ENCODE assay signal across 23 mouse cellular contexts in genomic region chr7:127080045-127080444, GRCm38 (mm10). TPM values are rescaled to one million over a fixed set of nuclear protein-coding genes. Genes with fewer than 3 reads are reported as not detected.
DNase-seq lines count a peak whose midpoint lies in the region; ATAC-seq and TF ChIP-seq lines count a peak whose summit lies in the region.
"Had no signal": no experiment of that assay in that cellular context is flagged by ENCODE, and none has a peak within 500 bp of the region (broad histone marks: within the 10 kb centered on the region; RNA-seq: fewer than 3 reads in every experiment).

No protein-coding gene starts in this region.

- 49% methylated on average over 3 of the region's 3 CpGs for WGBS in liver, postnatal 0 days (ENCODE audit: insufficient replicate concordance)

- ATAC-seq in liver, postnatal 0 days: peak; percentile 40
- ATAC-seq: forebrain, embryonic 15.5 days; hindbrain, embryonic 16.5 days had no signal

- H3K27ac ChIP-seq in ES-E14 (ENCODE audit: insufficient read depth, low read depth, low read length, poor library complexity, severe bottlenecking): peak overlapping the region; percentile 28; the same call in 1 of the 2 replicates
- 0 out of 2 replicates have a peak overlapping the region, but pooled peaks have one; percentile 22 for H3K27ac ChIP-seq in liver, postnatal 0 days (ENCODE audit: low read depth)
- H3K27ac ChIP-seq: embryonic facial prominence, embryonic 12.5 days; forebrain, embryonic 15.5 days; heart, embryonic 13.5 days; limb, embryonic 13.5 days; lung, embryonic 15.5 days; neural tube, embryonic 15.5 days had no signal

- no peak for TF ChIP-seq CTCF in liver, postnatal 0 days (IDR thresholded peaks at IDR 0.05; ENCODE audit: low read depth)

- no peaks in the 10 kb centered on the region for H3K27me3 ChIP-seq in liver, postnatal 0 days (ENCODE audit: insufficient read depth, low read length)
- no peaks in the 10 kb centered on the region for H3K27me3 ChIP-seq in splenic B cell, adult 2 months (ENCODE audit: control insufficient read depth, insufficient read depth, low read length, poor library complexity, severe bottlenecking)
- H3K27me3 ChIP-seq: embryonic facial prominence, embryonic 12.5 days; forebrain, embryonic 15.5 days; heart, embryonic 13.5 days; limb, embryonic 13.5 days; lung, embryonic 15.5 days; neural tube, embryonic 15.5 days had no signal

- H3K4me3 ChIP-seq in ES-E14 (ENCODE audit: insufficient read depth in 1 of 2, low read depth in 1 of 2, low read length in 2 of 2, poor library complexity in 1 of 2, severe bottlenecking in 1 of 2): no peak overlapping the region
- no peak overlapping the region for H3K4me3 ChIP-seq in liver, postnatal 0 days (ENCODE audit: low read depth, low read length)
- H3K4me3 ChIP-seq: embryonic facial prominence, embryonic 12.5 days; forebrain, embryonic 15.5 days; heart, embryonic 13.5 days; limb, embryonic 13.5 days; lung, embryonic 15.5 days; myocyte; neural tube, embryonic 15.5 days had no signal

- no peak overlapping the region for H3K4me2 ChIP-seq in liver, postnatal 0 days (ENCODE audit: low read depth, low read length)
- H3K4me2 ChIP-seq: embryonic facial prominence, embryonic 12.5 days; forebrain, embryonic 15.5 days; heart, embryonic 13.5 days; limb, embryonic 13.5 days; lung, embryonic 15.5 days; midbrain, embryonic 11.5 days; neural tube, embryonic 15.5 days had no signal

- H3K4me1 ChIP-seq in ES-E14 (ENCODE audit: control insufficient read depth in 2 of 2, insufficient read depth in 2 of 2, low read length in 2 of 2, poor library complexity in 1 of 2): peaks cover 3 to 6% of the 10 kb centered on the region in 2 experiments; a peak in 1 of 4 replicates
- peaks cover 31% of the 10 kb centered on the region for H3K4me1 ChIP-seq in liver, postnatal 0 days (ENCODE audit: insufficient read depth)
- H3K4me1 ChIP-seq: embryonic facial prominence, embryonic 12.5 days; forebrain, embryonic 15.5 days; limb, embryonic 13.5 days; neural tube, embryonic 15.5 days had no signal

- TF ChIP-seq EP300 in liver, postnatal 0 days (IDR thresholded peaks at IDR 0.05; ENCODE audit: low read depth): peak; percentile 58

- no peaks in the 10 kb centered on the region for H3K36me3 ChIP-seq in ES-E14 (ENCODE audit: control insufficient read depth, insufficient read depth, low read length, poor library complexity, severe bottlenecking)
- H3K36me3 ChIP-seq in liver, postnatal 0 days (replicated peaks; ENCODE audit: insufficient read depth, low read length): no peaks in the 10 kb centered on the region
- no peaks in the 10 kb centered on the region for H3K36me3 ChIP-seq in splenic B cell, adult 2 months (ENCODE audit: control insufficient read depth, insufficient read depth, low read length, poor library complexity, severe bottlenecking)
- H3K36me3 ChIP-seq: embryonic facial prominence, embryonic 12.5 days; forebrain, embryonic 15.5 days; heart, embryonic 13.5 days; limb, embryonic 13.5 days; lung, embryonic 15.5 days; neural tube, embryonic 15.5 days had no signal

- no peak overlapping the region for H3K9ac ChIP-seq in ES-E14 (ENCODE audit: insufficient read depth, low read depth, low read length, poor library complexity, severe bottlenecking)
- no peak overlapping the region for H3K9ac ChIP-seq in liver, postnatal 0 days (replicated peaks)
- H3K9ac ChIP-seq: embryonic facial prominence, embryonic 12.5 days; forebrain, embryonic 15.5 days; heart, embryonic 13.5 days; limb, embryonic 13.5 days; lung, embryonic 15.5 days; neural tube, embryonic 15.5 days had no signal

- peak; percentile 14 for DNase-seq in lung, postnatal 25 days (ENCODE audit: low spot score)
- no peak for DNase-seq in lung, postnatal 4 days
- DNase-seq in ES-E14 (ENCODE audit: low read depth, low spot score): no peak
- DNase-seq in liver, postnatal 0 days: no peak
- DNase-seq in splenic B cell, adult 2 months (ENCODE audit: low read depth, low spot score): peak; percentile 62
- DNase-seq in cerebellum, adult 9-10 months: no peak
- no peak for DNase-seq in right cerebral cortex, adult 2 months (ENCODE audit: low spot score in 2 of 2)
- DNase-seq: adrenal gland, adult 8-10 months; cerebellum, adult 18-20 months; heart, postnatal 36 days; kidney, adult 11 months; kidney, postnatal 36 days; layer of hippocampus, adult 9-11 months; right cerebral cortex, adult 18-20 months had no signal

- no peaks in the 10 kb centered on the region for H3K9me3 ChIP-seq in ES-E14 (ENCODE audit: control insufficient read depth, insufficient read depth, low read depth, low read length)
- peaks cover 2% of the 10 kb centered on the region; the same call in 1 of the 2 replicates for H3K9me3 ChIP-seq in liver, postnatal 0 days (ENCODE audit: low read length)
- H3K9me3 ChIP-seq: embryonic facial prominence, embryonic 12.5 days; forebrain, embryonic 15.5 days; heart, embryonic 13.5 days; lung, embryonic 15.5 days; neural tube, embryonic 15.5 days had no signal

- in situ Hi-C loops in ES-E14 (cut with MboI; ENCODE audit: low sequenced_read_pairs in 2 of 2, unreplicated experiment in 2 of 2): no loop called here

TF ChIP-seq in ES-E14, 5 proteins besides CTCF, POLR2A, EP300 and RAD21:
- TF ChIP-seq HCFC1 (IDR thresholded peaks at IDR 0.05; ENCODE audit: borderline replicate concordance, insufficient read depth, low read length): no peak
- no peak for TF ChIP-seq ZNF384 (IDR thresholded peaks at IDR 0.05; ENCODE audit: low read depth, low read length)
- TF ChIP-seq MAFK (IDR thresholded peaks at IDR 0.05; ENCODE audit: insufficient read depth, low read depth, low read length): no peak
- TF ChIP-seq CHD2 (IDR thresholded peaks at IDR 0.05; ENCODE audit: low read depth, low read length): no peak

RNA-seq across cellular contexts. Expression of gene Zg16, which starts 7.1 kb away (rescaled TPM):
- total RNA-seq in ES-E14 (2012; rRNA removed): not detected in 2 replicates
- 0.59 and 1.8 TPM in 2 replicates for polyA plus RNA-seq in liver, postnatal 0 days (2015; fragmentation: Nextera tagmentation; extraction: Ambion mirVana)
- total RNA-seq: adrenal gland, adult 8-10 months; heart, postnatal 36 days had no signal
- polyA plus RNA-seq: embryonic facial prominence, embryonic 12.5 days; forebrain, embryonic 15.5 days; heart, embryonic 13.5 days; hindbrain, embryonic 16.5 days; limb, embryonic 13.5 days; lung, embryonic 15.5 days; midbrain, embryonic 11.5 days; myocyte; neural tube, embryonic 15.5 days had no signal

RNA-seq across cellular contexts. Expression of gene AI467606, which starts 11.1 kb away (rescaled TPM):
- total RNA-seq in ES-E14 (2012; rRNA removed): 13.5 and 31.2 TPM in 2 replicates
- 7.6 and 8.1 TPM in 2 replicates for polyA plus RNA-seq in liver, postnatal 0 days (2015; fragmentation: Nextera tagmentation; extraction: Ambion mirVana)

RNA-seq across cellular contexts. Expression of gene Kif22, which starts 37.8 kb away (rescaled TPM):
- total RNA-seq in ES-E14 (2012; rRNA removed): 97.4 and 117 TPM in 2 replicates
- polyA plus RNA-seq in liver, postnatal 0 days (2015; fragmentation: Nextera tagmentation; extraction: Ambion mirVana): 45.4 and 47.4 TPM in 2 replicates

RNA-seq across cellular contexts. Expression of gene Qprt, which starts 42.0 kb away (rescaled TPM):
- total RNA-seq in ES-E14 (2012; rRNA removed): 5.6 and 7.1 TPM in 2 replicates
- 148 and 151 TPM in 2 replicates for polyA plus RNA-seq in liver, postnatal 0 days (2015; fragmentation: Nextera tagmentation; extraction: Ambion mirVana)
- total RNA-seq: heart, postnatal 36 days had no signal

RNA-seq across cellular contexts. Expression of gene Maz, which starts 53.2 kb away (rescaled TPM):
- 134 and 164 TPM in 2 replicates for total RNA-seq in ES-E14 (2012; rRNA removed)
- polyA plus RNA-seq in liver, postnatal 0 days (2015; fragmentation: Nextera tagmentation; extraction: Ambion mirVana): 20.0 and 24.0 TPM in 2 replicates

Comparison
In these comparisons a context has a peak if more than half of its experiments do, and no peak if none do; other contexts are left out.
1. DNase-seq: peak in lung, postnatal 25 days (single experiment) and splenic B cell, adult 2 months (single experiment); none in lung, postnatal 4 days (0 of 2), ES-E14 (single experiment), liver, postnatal 0 days (single experiment), cerebellum, adult 9-10 months (single experiment) and right cerebral cortex, adult 2 months (0 of 2).